ENCODE assay signal across 30 mouse cellular contexts in the genomic region with DNA sequence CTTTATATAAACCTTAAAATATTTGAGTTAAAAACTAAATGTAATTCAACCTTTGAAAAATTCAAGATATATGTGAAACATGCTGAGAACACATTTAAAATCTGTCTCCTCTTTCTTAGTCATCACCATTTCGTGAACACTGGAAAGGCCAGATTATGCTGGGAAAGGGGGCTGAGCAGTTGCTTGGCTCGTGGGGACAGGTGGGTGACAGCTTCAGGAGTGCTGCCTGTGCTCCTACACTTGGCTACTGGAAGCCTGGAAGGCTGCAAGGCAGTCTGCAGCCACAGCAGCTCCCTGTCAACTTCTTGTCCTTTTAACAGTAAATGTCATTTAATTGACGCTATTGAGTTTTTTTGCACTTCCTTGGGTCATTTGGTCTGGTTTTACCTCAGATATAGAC.
"Had no signal": no experiment of that assay in that cellular context is flagged by ENCODE, and none has a peak within 500 bp of the region (broad histone marks: within the 10 kb centered on the region; RNA-seq: fewer than 3 reads in every experiment).

No protein-coding gene starts in this region.

- DNase-seq: heart, postnatal 10 days; heart, postnatal 14 days; heart, postnatal 36 days; heart, postnatal 4 days; kidney, adult 11 months; kidney, adult 18-20 months; kidney, adult 2 months; kidney, adult 8-10 months; kidney, adult 9 months; kidney, postnatal 10 days; kidney, postnatal 14 days; kidney, postnatal 25 days; kidney, postnatal 36 days; kidney, postnatal 4 days; layer of hippocampus, adult 9-11 months; layer of hippocampus, postnatal 36 days had no signal

- H3K27ac ChIP-seq: heart, embryonic 10.5 days; heart, embryonic 13.5 days; heart, embryonic 15.5 days; hindbrain, embryonic 10.5 days; hindbrain, embryonic 12.5 days; hindbrain, embryonic 13.5 days; hindbrain, embryonic 14.5 days; hindbrain, embryonic 15.5 days; hindbrain, postnatal 0 days; intestine, embryonic 15.5 days; kidney, embryonic 15.5 days; kidney, postnatal 0 days; layer of hippocampus, adult 2 months had no signal

- H3K4me3 ChIP-seq: heart, embryonic 10.5 days; heart, embryonic 12.5 days; heart, embryonic 13.5 days; heart, embryonic 15.5 days; hindbrain, embryonic 10.5 days; hindbrain, embryonic 12.5 days; hindbrain, embryonic 13.5 days; hindbrain, embryonic 15.5 days; intestine, embryonic 15.5 days; kidney, embryonic 15.5 days; layer of hippocampus, adult 2 months had no signal
